Mouse (Mus musculus) hematopoietic stem cell, adult 5-6 weeks (primary cell): ENCODE results near the gene Zfp326. TPM values are rescaled to one million over a fixed set of nuclear protein-coding genes. Genes with fewer than 3 reads are reported as not detected.
"Not testable (repeated sequence)": the region's sequence is repeated elsewhere in the genome, so short reads cannot be mapped to it uniquely, and the experiment has no call there.

ENCODE experiments used
- ATAC-seq, 2 experiments: fragments of 125-278 bp in 1 of 2; replicated peaks in 1 of 2; 2 replicates each; pipeline ENCODE4 v1.8.0; 2016 to 2017; ENCODE audit warnings: inconsistent platforms in 2 of 2, mild to moderate bottlenecking in 2 of 2, moderate number of reproducible peaks in 2 of 2, low read depth in 1 of 2, moderate TSS enrichment in 1 of 2; ENCODE audit not compliant: low FRiP score in 2 of 2, poor library complexity in 2 of 2, severe bottlenecking in 2 of 2, insufficient read depth in 1 of 2, low TSS enrichment in 1 of 2
- total RNA-seq: library from RNA; stranded (forward); fragments of 172-1452, 232-1000 nt; gene quantifications from 2 replicates; pipeline ENCODE4 v1.2.3, GENCODE M21; 2017

Gene Zfp326
- total RNA-seq, 1 experiment from 2014 or later: 105 TPM

GRCm38 (mm10) chr5:105859716-105860460 lies 16.5 kb upstream of the Zfp326 start:
- no peak for ATAC-seq

GRCm38 (mm10) chr5:105860461-105860835 lies 15.9 kb upstream of the Zfp326 start:
- no peak for ATAC-seq

- no peak for ATAC-seq
These were observed 14.7 kb upstream of the Zfp326 start for GRCm38 (mm10) chr5:105861616-105862015.

GRCm38 (mm10) chr5:105865110-105865628 lies 11.2 kb upstream of the Zfp326 start:
- not testable (repeated sequence) for ATAC-seq

GRCm38 (mm10) chr5:105867427-105867826 lies 8.9 kb upstream of the Zfp326 start:
- ATAC-seq: no peak

- ATAC-seq: no peak
These were observed 8.4 kb upstream of the Zfp326 start for GRCm38 (mm10) chr5:105867841-105868447.

- ATAC-seq: peak; percentile 79 to 90
These were observed 7.8 kb upstream of the Zfp326 start for GRCm38 (mm10) chr5:105868593-105868992.

GRCm38 (mm10) chr5:105869739-105870138 lies 6.6 kb upstream of the Zfp326 start:
- ATAC-seq: no peak

GRCm38 (mm10) chr5:105871140-105871539 lies 5.2 kb upstream of the Zfp326 start:
- ATAC-seq: no peak

GRCm38 (mm10) chr5:105872176-105872575 lies 4.2 kb upstream of the Zfp326 start:
- no peak for ATAC-seq

- no peak for ATAC-seq
These were observed 3.4 kb upstream of the Zfp326 start for GRCm38 (mm10) chr5:105872916-105873315.

GRCm38 (mm10) chr5:105873774-105874173 lies 2.6 kb upstream of the Zfp326 start:
- no peak for ATAC-seq

GRCm38 (mm10) chr5:105874476-105874875 lies 1.9 kb upstream of the Zfp326 start:
- ATAC-seq: no peak

- ATAC-seq: 0 out of 4 replicates have a peak, but pooled peaks of 1 of the 2 experiments have one; percentile 5
These were observed 785 bp downstream of the Zfp326 start for GRCm38 (mm10) chr5:105876925-105877774.

- ATAC-seq: no peak
These were observed 11.0 kb downstream of the Zfp326 start for GRCm38 (mm10) chr5:105887317-105887716.

GRCm38 (mm10) chr5:105898161-105898560 lies 21.8 kb downstream of the Zfp326 start:
- no peak for ATAC-seq

GRCm38 (mm10) chr5:105909209-105909608 lies 32.8 kb downstream of the Zfp326 start:
- ATAC-seq: no peak

GRCm38 (mm10) chr5:105909671-105910070 lies 33.3 kb downstream of the Zfp326 start:
- no peak for ATAC-seq
